ENCODE assay signal across 10 mouse cellular contexts in genomic region chr5:35895926-35896325, GRCm38 (mm10). TPM values are rescaled to one million over a fixed set of nuclear protein-coding genes. Genes with fewer than 3 reads are reported as not detected.
DNase-seq lines count a peak whose midpoint lies in the region; ATAC-seq lines count a peak whose summit lies in the region.
"Had no signal": no experiment of that assay in that cellular context is flagged by ENCODE, and none has a peak within 500 bp of the region (broad histone marks: within the 10 kb centered on the region; RNA-seq: fewer than 3 reads in every experiment).

No protein-coding gene starts in this region.

- H3K36me3 ChIP-seq in forebrain, embryonic 12.5 days (replicated peaks): no peaks in the 10 kb centered on the region
- H3K36me3 ChIP-seq in forebrain, embryonic 10.5 days (replicated peaks): no peaks in the 10 kb centered on the region
- no peaks in the 10 kb centered on the region for H3K36me3 ChIP-seq in limb, embryonic 13.5 days
- no peaks in the 10 kb centered on the region for H3K36me3 ChIP-seq in limb, embryonic 10.5 days
- H3K36me3 ChIP-seq in hindbrain, embryonic 12.5 days: no peaks in the 10 kb centered on the region
- H3K36me3 ChIP-seq in neural tube, embryonic 14.5 days (ENCODE audit: control insufficient read depth, insufficient read depth, low read length): no peaks in the 10 kb centered on the region

- no peaks in the 10 kb centered on the region for H3K9me3 ChIP-seq in forebrain, embryonic 12.5 days
- no peaks in the 10 kb centered on the region for H3K9me3 ChIP-seq in forebrain, embryonic 10.5 days
- H3K9me3 ChIP-seq in limb, embryonic 13.5 days: no peaks in the 10 kb centered on the region
- no peaks in the 10 kb centered on the region for H3K9me3 ChIP-seq in limb, embryonic 10.5 days (replicated peaks)
- H3K9me3 ChIP-seq in hindbrain, embryonic 12.5 days (replicated peaks): no peaks in the 10 kb centered on the region
- H3K9me3 ChIP-seq in neural tube, embryonic 14.5 days (ENCODE audit: control insufficient read depth, low read length): no peaks in the 10 kb centered on the region
- H3K9me3 ChIP-seq: heart, embryonic 12.5 days had no signal

- no peak for DNase-seq in forebrain, embryonic 10.5 days (ENCODE audit: extremely low spot score, low spot score)
- no peak for DNase-seq in limb, embryonic 10.5 days (ENCODE audit: low spot score)
- no peak for DNase-seq in cerebellum, adult 9-10 months
- DNase-seq in thymus, postnatal 10 days (ENCODE audit: low spot score in 2 of 2): no peak

- ATAC-seq in forebrain, embryonic 12.5 days (ENCODE audit: low FRiP score): no peak
- no peak for ATAC-seq in limb, embryonic 13.5 days (ENCODE audit: low FRiP score, low read depth)
- no peak for ATAC-seq in hindbrain, embryonic 12.5 days (ENCODE audit: low FRiP score)
- no peak for ATAC-seq in neural tube, embryonic 14.5 days (ENCODE audit: low read depth)
- ATAC-seq: intestine, postnatal 0 days had no signal

- peak overlapping the region; percentile 86; the same call in 1 of the 2 replicates for H3K4me2 ChIP-seq in forebrain, embryonic 12.5 days
- peak overlapping the region; percentile 90; the same call in 1 of the 2 replicates for H3K4me2 ChIP-seq in limb, embryonic 13.5 days (replicated peaks)
- H3K4me2 ChIP-seq in hindbrain, embryonic 12.5 days (replicated peaks): peak overlapping the region; percentile 90
- H3K4me2 ChIP-seq in neural tube, embryonic 14.5 days (ENCODE audit: low read depth, low read length): peak overlapping the region; percentile 84

- H3K4me1 ChIP-seq in forebrain, embryonic 12.5 days: peaks cover 52% of the 10 kb centered on the region
- peaks cover 51% of the 10 kb centered on the region for H3K4me1 ChIP-seq in forebrain, embryonic 10.5 days
- H3K4me1 ChIP-seq in limb, embryonic 13.5 days: peaks cover 54% of the 10 kb centered on the region
- H3K4me1 ChIP-seq in limb, embryonic 10.5 days: peaks cover 42% of the 10 kb centered on the region
- peaks cover 63% of the 10 kb centered on the region for H3K4me1 ChIP-seq in hindbrain, embryonic 12.5 days
- H3K4me1 ChIP-seq in neural tube, embryonic 14.5 days (ENCODE audit: control insufficient read depth, insufficient read depth, low read length): peaks cover 38% of the 10 kb centered on the region

- no peak overlapping the region for H3K4me3 ChIP-seq in forebrain, embryonic 12.5 days (replicated peaks)
- no peak overlapping the region for H3K4me3 ChIP-seq in forebrain, embryonic 10.5 days
- H3K4me3 ChIP-seq in limb, embryonic 13.5 days: no peak overlapping the region
- H3K4me3 ChIP-seq in limb, embryonic 10.5 days: no peak overlapping the region
- H3K4me3 ChIP-seq in hindbrain, embryonic 12.5 days: 0 out of 2 replicates have a peak overlapping the region, but pooled peaks have one; percentile 93
- H3K4me3 ChIP-seq in neural tube, embryonic 14.5 days (ENCODE audit: low read depth, low read length): no peak overlapping the region; the same call in 1 of the 2 replicates

- WGBS in forebrain, embryonic 12.5 days: 94% methylated on average over 4 of the region's 4 CpGs
- 90% methylated on average over 4 of the region's 4 CpGs for WGBS in forebrain, embryonic 10.5 days
- 86% methylated on average over 4 of the region's 4 CpGs for WGBS in limb, embryonic 13.5 days
- WGBS in limb, embryonic 10.5 days: 91% methylated on average over 4 of the region's 4 CpGs
- 87% methylated on average over 4 of the region's 4 CpGs for WGBS in hindbrain, embryonic 12.5 days
- 87% methylated on average over 4 of the region's 4 CpGs for WGBS in neural tube, embryonic 14.5 days

- no peak overlapping the region for H3K27ac ChIP-seq in forebrain, embryonic 12.5 days
- H3K27ac ChIP-seq in forebrain, embryonic 10.5 days: no peak overlapping the region
- H3K27ac ChIP-seq in limb, embryonic 13.5 days: no peak overlapping the region
- H3K27ac ChIP-seq in limb, embryonic 10.5 days: no peak overlapping the region
- H3K27ac ChIP-seq in hindbrain, embryonic 12.5 days: no peak overlapping the region
- H3K27ac ChIP-seq in neural tube, embryonic 14.5 days (ENCODE audit: low read depth, low read length): no peak overlapping the region

- no peak overlapping the region for H3K9ac ChIP-seq in forebrain, embryonic 12.5 days
- H3K9ac ChIP-seq in limb, embryonic 13.5 days: no peak overlapping the region
- H3K9ac ChIP-seq in hindbrain, embryonic 12.5 days: no peak overlapping the region
- no peak overlapping the region for H3K9ac ChIP-seq in neural tube, embryonic 14.5 days (replicated peaks; ENCODE audit: low read depth, low read length)

- H3K27me3 ChIP-seq in forebrain, embryonic 12.5 days: peaks cover 12% of the 10 kb centered on the region; the same call in 1 of the 2 replicates
- peaks cover 36% of the 10 kb centered on the region for H3K27me3 ChIP-seq in forebrain, embryonic 10.5 days (ENCODE audit: poor library complexity, severe bottlenecking)
- no peaks in the 10 kb centered on the region for H3K27me3 ChIP-seq in limb, embryonic 13.5 days
- peaks cover 11% of the 10 kb centered on the region for H3K27me3 ChIP-seq in limb, embryonic 10.5 days (ENCODE audit: low read depth, poor library complexity, severe bottlenecking)
- H3K27me3 ChIP-seq in hindbrain, embryonic 12.5 days: peaks cover 3% of the 10 kb centered on the region; the same call in 1 of the 2 replicates
- H3K27me3 ChIP-seq in neural tube, embryonic 14.5 days (ENCODE audit: control insufficient read depth, insufficient read depth, low read length): peaks cover 5% of the 10 kb centered on the region; the same call in 1 of the 2 replicates
- H3K27me3 ChIP-seq: heart, embryonic 12.5 days had no signal

RNA-seq across cellular contexts. Expression of gene Afap1, which starts 2.8 kb away (rescaled TPM):
- polyA plus RNA-seq in forebrain, embryonic 12.5 days (2016; fragmentation: Nextera tagmentation; extraction: Ambion mirVana): 40.7 and 48.3 TPM in 2 replicates
- 12.8 and 14.3 TPM in 2 replicates for polyA plus RNA-seq in forebrain, embryonic 10.5 days (2016; fragmentation: Nextera tagmentation; extraction: Ambion mirVana)
- 18.7 and 22.1 TPM in 2 replicates for polyA plus RNA-seq in limb, embryonic 13.5 days (2015; fragmentation: Nextera tagmentation; extraction: Ambion mirVana)
- 13.6 and 15.1 TPM in 2 replicates for polyA plus RNA-seq in limb, embryonic 10.5 days (2016; fragmentation: Nextera tagmentation; extraction: Ambion mirVana)
- 80.4 and 98.4 TPM in 2 replicates for polyA plus RNA-seq in hindbrain, embryonic 12.5 days (2016; fragmentation: Nextera tagmentation; extraction: Ambion mirVana)
- polyA plus RNA-seq in neural tube, embryonic 14.5 days (2014; fragmentation: Nextera tagmentation; extraction: Ambion mirVana): 73.7 and 74.1 TPM in 2 replicates
